Mouse (Mus musculus): ENCODE measurements around the gene Utf1. TPM values are rescaled to one million over a fixed set of nuclear protein-coding genes. Genes with fewer than 3 reads are reported as not detected.

Utf1 gene
- total and polyA plus RNA-seq, 2 experiments from 2014 or later = not detected

- H3K4me1 ChIP-seq (ENCODE audit: insufficient read depth, low read length) = peaks cover 4% of the 10 kb centered on the region; the same call in 1 of the 2 replicates
- H3K4me3 ChIP-seq (ENCODE audit: low read depth, low read length) = no peak overlapping the region
- WGBS = 65% methylated on average over 16 of the region's 16 CpGs
- TF ChIP-seq CTCF (IDR thresholded peaks at IDR 0.05) = no peak
- DNase-seq (ENCODE audit: low spot score) (no peak), ATAC-seq (ENCODE audit: low FRiP score) (no peak)
- peaks cover 37% of the 10 kb centered on the region for H3K27me3 ChIP-seq (ENCODE audit: insufficient read depth, low read length)
- H3K4me2 ChIP-seq (ENCODE audit: low read depth, low read length, poor library complexity, severe bottlenecking) = no peak overlapping the region
- no peak overlapping the region for H3K9ac ChIP-seq (replicated peaks; ENCODE audit: low read length, poor library complexity, severe bottlenecking)
- H3K9me3 ChIP-seq (ENCODE audit: low read length) = no peaks in the 10 kb centered on the region
- H3K36me3 ChIP-seq (ENCODE audit: insufficient read depth, low read length) = peaks cover 8% of the 10 kb centered on the region
- H3K27ac ChIP-seq (ENCODE audit: low read depth, low read length) = no peak overlapping the region
Observed at GRCm38 (mm10) chr7:139940476-139941209, 2.9 kb upstream of the Utf1 start.

- no peak for DNase-seq (ENCODE audit: low spot score)
- Histone ChIP-seq H3K27ac (ENCODE audit: low read depth, low read length) (no peak overlapping the region), H3K9ac (replicated peaks; ENCODE audit: low read length, poor library complexity, severe bottlenecking) (no peak overlapping the region), H3K27me3 (ENCODE audit: insufficient read depth, low read length) (peaks cover 59% of the 10 kb centered on the region), H3K4me1 (ENCODE audit: insufficient read depth, low read length) (peaks cover 4% of the 10 kb centered on the region; the same call in 1 of the 2 replicates), H3K36me3 (ENCODE audit: insufficient read depth, low read length) (0 out of 2 replicates have a peak, but pooled peaks cover 2% of the 10 kb centered on the region), H3K4me2 (ENCODE audit: low read depth, low read length, poor library complexity, severe bottlenecking) (peak overlapping the region; percentile 42), H3K4me3 (ENCODE audit: low read depth, low read length) (peak overlapping the region; percentile 29; the same call in 1 of the 2 replicates), H3K9me3 (ENCODE audit: low read length) (no peaks in the 10 kb centered on the region)
- WGBS = 5% methylated on average over 65 of the region's 68 CpGs
- no peak for ATAC-seq (ENCODE audit: low FRiP score)
- TF ChIP-seq CTCF (IDR thresholded peaks at IDR 0.05) = no peak
Observed at GRCm38 (mm10) chr7:139944291-139945240, 977 bp downstream of the Utf1 start.

- TF ChIP-seq CTCF (IDR thresholded peaks at IDR 0.05) = no peak
- WGBS = 14% methylated on average over 5 of the region's 5 CpGs
- no peak for DNase-seq (ENCODE audit: low spot score)
Observed at GRCm38 (mm10) chr7:139945516-139945915, 1.9 kb downstream of the Utf1 start.

GRCm38 (mm10) chr7:139946032-139946431, 2.4 kb downstream of the Utf1 start:
- WGBS = 29% methylated on average over 5 of the region's 5 CpGs
- DNase-seq (ENCODE audit: low spot score) (no peak), ATAC-seq (ENCODE audit: low FRiP score) (no peak)
- Histone ChIP-seq H3K9me3 (ENCODE audit: low read length) (no peaks in the 10 kb centered on the region), H3K4me3 (ENCODE audit: low read depth, low read length) (no peak overlapping the region), H3K27ac (ENCODE audit: low read depth, low read length) (no peak overlapping the region), H3K27me3 (ENCODE audit: insufficient read depth, low read length) (peaks cover 71% of the 10 kb centered on the region), H3K4me1 (ENCODE audit: insufficient read depth, low read length) (peaks cover 15% of the 10 kb centered on the region), H3K4me2 (ENCODE audit: low read depth, low read length, poor library complexity, severe bottlenecking) (no peak overlapping the region), H3K9ac (replicated peaks; ENCODE audit: low read length, poor library complexity, severe bottlenecking) (no peak overlapping the region), H3K36me3 (ENCODE audit: insufficient read depth, low read length) (no peaks in the 10 kb centered on the region)
- TF ChIP-seq CTCF (IDR thresholded peaks at IDR 0.05) = no peak

More at GRCm38 (mm10) chr7:139945516-139945915, 1.9 kb downstream of the Utf1 start:
- peaks cover 11% of the 10 kb centered on the region for H3K4me1 ChIP-seq (ENCODE audit: insufficient read depth, low read length)
- peaks cover 68% of the 10 kb centered on the region for H3K27me3 ChIP-seq (ENCODE audit: insufficient read depth, low read length)
- no peak overlapping the region for H3K4me2 ChIP-seq (ENCODE audit: low read depth, low read length, poor library complexity, severe bottlenecking)
- no peak overlapping the region for H3K9ac ChIP-seq (replicated peaks; ENCODE audit: low read length, poor library complexity, severe bottlenecking)
- 0 out of 2 replicates have a peak, but pooled peaks cover 2% of the 10 kb centered on the region for H3K36me3 ChIP-seq (ENCODE audit: insufficient read depth, low read length)
- no peak overlapping the region for H3K4me3 ChIP-seq (ENCODE audit: low read depth, low read length)
- H3K9me3 ChIP-seq (ENCODE audit: low read length) = no peaks in the 10 kb centered on the region
- ATAC-seq (ENCODE audit: low FRiP score) = no peak
- no peak overlapping the region for H3K27ac ChIP-seq (ENCODE audit: low read depth, low read length)

GRCm38 (mm10) chr7:139949893-139950282, 6.3 kb downstream of the Utf1 start:
- DNase-seq (ENCODE audit: low spot score) = peak; percentile 61

More at GRCm38 (mm10) chr7:139949893-139950282, 6.3 kb downstream of the Utf1 start:
- peaks cover 11% of the 10 kb centered on the region for H3K4me1 ChIP-seq (ENCODE audit: insufficient read depth, low read length)
- peaks cover 44% of the 10 kb centered on the region for H3K27me3 ChIP-seq (ENCODE audit: insufficient read depth, low read length)
- H3K4me3 ChIP-seq (ENCODE audit: low read depth, low read length) = peak overlapping the region; percentile 35
- 2% methylated on average over 15 of the region's 15 CpGs for WGBS
- H3K4me2 ChIP-seq (ENCODE audit: low read depth, low read length, poor library complexity, severe bottlenecking) = peak overlapping the region; percentile 75
- no peaks in the 10 kb centered on the region for H3K36me3 ChIP-seq (ENCODE audit: insufficient read depth, low read length)
- no peak overlapping the region for H3K27ac ChIP-seq (ENCODE audit: low read depth, low read length)
- ATAC-seq (ENCODE audit: low FRiP score) = peak; percentile 47; the same call in 1 of the 2 replicates
- no peaks in the 10 kb centered on the region for H3K9me3 ChIP-seq (ENCODE audit: low read length)
- H3K9ac ChIP-seq (replicated peaks; ENCODE audit: low read length, poor library complexity, severe bottlenecking) = no peak overlapping the region
- TF ChIP-seq CTCF (IDR thresholded peaks at IDR 0.05) = peak; percentile 69

Data from midbrain, postnatal 0 days (tissue).